Mouse (Mus musculus) liver, adult 2 months (tissue): ENCODE measurements around the gene Rapgef2. TPM values are rescaled to one million over a fixed set of nuclear protein-coding genes. Genes with fewer than 3 reads are reported as not detected.
A peak's percentile ranks its signal among the peaks of the same experiment; 100 is the strongest.

Source experiments
- DNase-seq: peaks from one replicate; pipeline ENCODE4 v3.0.0-alpha.2; 2011; ENCODE audit warnings: low read depth, low spot score; ENCODE audit errors: extremely low read depth
- H3K27ac ChIP-seq: fragments of 200-500 bp; replicated peaks from 2 replicates; pipeline ENCODE4 v1.5.1; 2012; ENCODE audit warnings: low read depth, mild to moderate bottlenecking, control low read depth, inconsistent platforms, low read length; ENCODE audit not compliant: insufficient read depth
- H3K27me3 ChIP-seq: fragments of 200-500 bp; 2 replicates; pipeline ENCODE4 v1.6.1; 2012; ENCODE audit warnings: mild to moderate bottlenecking, moderate library complexity, low read length, inconsistent platforms; ENCODE audit not compliant: control insufficient read depth, insufficient read depth
- H3K36me3 ChIP-seq: fragments of 200-500 bp; 2 replicates; pipeline ENCODE4 v1.6.1; 2012; ENCODE audit warnings: low read length, inconsistent platforms; ENCODE audit not compliant: control insufficient read depth, insufficient read depth
- H3K4me1 ChIP-seq: fragments of 200-500 bp; 2 replicates; pipeline ENCODE4 v1.6.1; 2011; ENCODE audit warnings: low read length; ENCODE audit not compliant: control insufficient read depth, insufficient read depth
- H3K4me3 ChIP-seq: fragments of 200-500 bp; 2 replicates; pipeline ENCODE4 v1.5.1; 2011; ENCODE audit warnings: low read depth, mild to moderate bottlenecking, control low read depth, low read length, moderate library complexity; ENCODE audit not compliant: insufficient read depth
- H3K79me2 ChIP-seq: fragments of 200-500 bp; 2 replicates; pipeline ENCODE4 v1.6.1; 2012; ENCODE audit warnings: inconsistent platforms, mild to moderate bottlenecking, low read length, moderate library complexity; ENCODE audit not compliant: control insufficient read depth, insufficient read depth
- H3K9ac ChIP-seq: fragments of 200-500 bp; 2 replicates; pipeline ENCODE4 v1.6.1; 2012; ENCODE audit warnings: low read depth, mild to moderate bottlenecking, control low read depth, inconsistent platforms, low read length
- CTCF ChIP-seq: fragments of 200-500 bp; IDR thresholded peaks from 2 replicates; pipeline ENCODE4 v1.5.1; 2011; ENCODE audit warnings: low read depth, low read length, control low read depth
- POLR2A ChIP-seq: fragments of 200-500 bp; IDR thresholded peaks from 2 replicates; pipeline ENCODE4 v1.6.1; 2011; ENCODE audit warnings: low read length, control low read depth; ENCODE audit not compliant: insufficient read depth; ENCODE audit errors: extremely low read depth
- WGBS: fragments of 180-500 bp; shearing (Covaris S2); methylation state at CpG from one replicate; pipeline ENCODE4 v1.1.7; 2018; 5-methylcytosine and 5-hydroxymethylcytosine counted together
- polyA plus RNA-seq: library from polyadenylated mRNA; depleted of rRNA; stranded (reverse); fragments of >200 nt; gene quantifications from 2 replicates; pipeline ENCODE4 v1.2.3, GENCODE M21; 2012
- total RNA-seq: library from RNA; depleted of rRNA; stranded (reverse); fragments of >200 nt; gene quantifications from 2 replicates; pipeline ENCODE4 v1.2.3, GENCODE M21; 2014

The Rapgef2 gene
- total and polyA plus RNA-seq, 2 experiments: 4.2 to 15.3 TPM

- Histone ChIP-seq H3K27me3 (no peaks in the 10 kb centered on the region), H3K79me2 (peaks cover 26% of the 10 kb centered on the region), H3K27ac (peak overlapping the region; percentile 54), H3K4me3 (no peak overlapping the region), H3K36me3 (0 out of 2 replicates have a peak, but pooled peaks cover 3% of the 10 kb centered on the region), H3K4me1 (peaks cover 27% of the 10 kb centered on the region), H3K9ac (no peak overlapping the region)
- 88% methylated on average over 2 of the region's 2 CpGs for WGBS
- DNase-seq: no peak
- no peak for TF ChIP-seq CTCF
- TF ChIP-seq POLR2A: no peak
Observed at GRCm38 (mm10) chr3:79207216-79207615, 79.1 kb downstream of the Rapgef2 start.

DNA sequence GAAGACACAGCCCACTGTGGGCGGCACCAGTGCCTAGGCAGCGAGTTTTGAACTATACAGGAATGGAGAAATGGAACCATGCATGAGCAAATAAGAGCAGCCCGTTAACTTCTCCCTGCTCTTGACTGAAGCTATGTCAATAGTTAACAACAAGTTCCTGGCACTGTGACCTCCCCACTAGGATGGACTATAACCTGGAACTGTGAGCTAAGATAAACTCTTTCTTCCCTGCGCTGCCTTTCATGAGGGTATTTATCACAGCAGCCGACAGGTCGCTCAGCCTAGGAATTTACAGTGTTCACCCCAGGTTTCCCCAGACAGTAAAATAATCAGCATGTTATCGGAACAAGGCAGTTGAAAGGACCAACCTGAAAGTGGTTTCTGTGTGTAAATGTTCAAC lies 79.8 kb downstream of the Rapgef2 start:
- H3K9ac ChIP-seq: no peak overlapping the region
- TF ChIP-seq CTCF (no peak), POLR2A (no peak)
- peak overlapping the region; percentile 75 for H3K27ac ChIP-seq
- peak; percentile 95 for DNase-seq
- no peak overlapping the region for H3K4me3 ChIP-seq
- H3K27me3 ChIP-seq: no peaks in the 10 kb centered on the region
- 25% methylated on average over 7 of the region's 7 CpGs for WGBS
- H3K36me3 ChIP-seq: 0 out of 2 replicates have a peak, but pooled peaks cover 3% of the 10 kb centered on the region
- H3K4me1 ChIP-seq: peaks cover 27% of the 10 kb centered on the region
- peaks cover 28% of the 10 kb centered on the region for H3K79me2 ChIP-seq

- 87% methylated on average over 4 of the region's 4 CpGs for WGBS
- no peak overlapping the region for H3K4me3 ChIP-seq
- no peak overlapping the region for H3K9ac ChIP-seq
- peak overlapping the region; percentile 75 for H3K27ac ChIP-seq
- H3K27me3 ChIP-seq: no peaks in the 10 kb centered on the region
- peaks cover 27% of the 10 kb centered on the region for H3K4me1 ChIP-seq
- 0 out of 2 replicates have a peak, but pooled peaks cover 3% of the 10 kb centered on the region for H3K36me3 ChIP-seq
- H3K79me2 ChIP-seq: peaks cover 32% of the 10 kb centered on the region
- DNase-seq: no peak
- TF ChIP-seq CTCF: no peak
- no peak for TF ChIP-seq POLR2A
Observed at GRCm38 (mm10) chr3:79205981-79206380, 80.3 kb downstream of the Rapgef2 start.

- H3K9ac ChIP-seq: no peak overlapping the region
- peak overlapping the region; percentile 12; the same call in 1 of the 2 replicates for H3K27ac ChIP-seq
- no peaks in the 10 kb centered on the region for H3K27me3 ChIP-seq
- H3K4me1 ChIP-seq: peaks cover 27% of the 10 kb centered on the region
- DNase-seq: no peak
- H3K36me3 ChIP-seq: 0 out of 2 replicates have a peak, but pooled peaks cover 2% of the 10 kb centered on the region
- H3K79me2 ChIP-seq: peaks cover 31% of the 10 kb centered on the region
- peak; percentile 26; the same call in 1 of the 2 replicates for TF ChIP-seq CTCF
- TF ChIP-seq POLR2A: no peak
- 63% methylated on average over 3 of the region's 3 CpGs for WGBS
- H3K4me3 ChIP-seq: no peak overlapping the region
Observed at GRCm38 (mm10) chr3:79205112-79205511, 81.2 kb downstream of the Rapgef2 start.

DNA sequence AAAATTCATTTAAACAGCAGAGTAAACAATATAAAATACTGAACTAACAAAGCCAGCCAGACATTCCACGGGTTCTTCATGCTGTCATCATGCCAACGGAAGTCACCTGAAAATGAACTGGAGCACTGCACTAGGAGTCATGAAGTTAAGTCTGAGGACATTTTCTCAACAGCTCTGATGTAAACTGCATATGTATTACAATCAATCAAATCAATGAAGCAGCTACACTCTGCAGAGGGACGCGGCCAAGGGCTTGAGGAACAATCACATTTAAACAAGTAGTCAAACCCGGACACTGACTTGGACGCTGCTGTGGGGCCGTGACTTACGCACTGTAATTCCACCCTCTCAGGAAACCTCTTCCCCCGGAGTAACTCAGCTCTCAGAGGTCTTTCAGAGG lies 82.1 kb downstream of the Rapgef2 start:
- Histone ChIP-seq H3K79me2 (peaks cover 36% of the 10 kb centered on the region), H3K4me3 (no peak overlapping the region), H3K27me3 (no peaks in the 10 kb centered on the region), H3K36me3 (0 out of 2 replicates have a peak, but pooled peaks cover 2% of the 10 kb centered on the region), H3K27ac (no peak overlapping the region), H3K4me1 (peaks cover 27% of the 10 kb centered on the region), H3K9ac (no peak overlapping the region)
- no peak for TF ChIP-seq POLR2A
- no peak for TF ChIP-seq CTCF
- WGBS: 49% methylated on average over 9 of the region's 9 CpGs
- peak; percentile 77 for DNase-seq

- no peak for TF ChIP-seq CTCF
- no peak for TF ChIP-seq POLR2A
- H3K27ac ChIP-seq: no peak overlapping the region
Observed at GRCm38 (mm10) chr3:79203821-79204220, 82.5 kb downstream of the Rapgef2 start.

More at GRCm38 (mm10) chr3:79203821-79204220, 82.5 kb downstream of the Rapgef2 start:
- Histone ChIP-seq H3K79me2 (peaks cover 32% of the 10 kb centered on the region), H3K4me1 (peaks cover 27% of the 10 kb centered on the region), H3K4me3 (no peak overlapping the region), H3K36me3 (0 out of 2 replicates have a peak, but pooled peaks cover 1% of the 10 kb centered on the region), H3K9ac (no peak overlapping the region), H3K27me3 (no peaks in the 10 kb centered on the region)
- WGBS: 68% methylated on average over 5 of the region's 5 CpGs
- DNase-seq: no peak
